Mouse (Mus musculus): Measurements from ENCODE around the gene V1rd19.
"Not testable (repeated sequence)": the region's sequence is repeated elsewhere in the genome, so short reads cannot be mapped to it uniquely, and the experiment has no call there.

The V1rd19 gene

DNA sequence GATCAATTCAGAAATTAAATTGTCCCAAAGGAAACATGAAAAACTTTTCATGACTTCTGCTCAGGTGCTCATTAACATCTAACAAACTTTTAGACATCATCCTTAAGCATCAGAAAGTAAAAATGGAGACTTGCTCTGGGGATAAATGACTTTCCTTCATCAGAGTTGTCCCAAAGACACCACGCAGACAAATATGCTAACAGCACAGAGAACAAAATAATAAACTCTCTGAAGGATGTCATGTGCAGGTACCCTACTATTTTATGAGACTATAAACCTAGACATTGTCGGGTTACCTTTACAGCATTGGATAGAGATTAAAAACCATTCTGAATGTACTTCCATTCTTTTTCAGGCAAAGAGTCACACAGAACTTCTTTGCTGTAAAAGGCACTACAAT is at the start of gene V1rd19:
TSS of gene V1rd19 (plus strand) at position 301 of the 400 bp plus-strand sequence.
- DNase-seq (ENCODE audit: low spot score in 2 of 2), result no peak

DNA sequence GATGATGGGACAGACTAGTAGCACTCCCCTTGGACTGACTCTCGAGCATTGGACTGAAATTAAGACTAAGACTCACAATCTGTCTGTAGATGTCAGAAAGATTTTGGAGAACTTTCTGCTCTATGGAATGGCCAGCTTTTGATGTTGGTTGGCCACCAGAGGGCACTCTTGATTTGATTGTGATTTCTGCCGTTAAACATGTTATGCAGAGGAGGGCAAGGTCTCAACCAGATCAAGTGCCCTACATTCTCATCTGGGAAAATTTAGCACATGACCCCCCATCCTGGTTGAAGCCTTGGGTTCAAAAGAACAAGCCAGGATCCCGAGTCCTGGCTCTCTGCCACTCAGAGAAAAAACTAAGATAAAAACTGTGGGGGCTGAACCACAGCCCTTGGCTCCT is 33.4 kb upstream of the V1rd19 start:
- DNase-seq (ENCODE audit: low spot score in 2 of 2), result peak in 1 of 2 experiments; percentile 4

DNA sequence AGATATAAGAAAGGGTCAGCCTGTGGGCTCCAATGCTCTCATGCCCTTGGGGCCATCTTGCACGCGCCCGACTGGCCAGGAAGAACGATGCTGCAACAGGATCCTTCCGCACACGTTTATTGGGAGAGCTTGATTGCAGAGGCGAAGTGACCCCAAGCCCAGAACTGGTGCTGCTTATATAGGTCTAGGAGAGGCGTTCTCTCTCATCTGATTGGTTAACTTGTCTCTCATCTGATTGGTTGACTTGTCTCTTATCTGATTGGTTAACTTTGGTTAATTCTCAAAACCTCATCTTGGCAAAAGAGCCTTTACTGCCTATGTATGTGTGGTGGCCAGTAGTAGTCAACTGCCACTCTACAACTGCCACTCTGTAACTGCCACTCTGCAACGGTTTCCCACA is 27.2 kb upstream of the V1rd19 start, which contains the start of gene Vmn1r181:
TSS of gene Vmn1r181 (plus strand) at position 301 of the 400 bp plus-strand sequence.
- not testable (repeated sequence) for DNase-seq (ENCODE audit: low spot score in 2 of 2)

DNA sequence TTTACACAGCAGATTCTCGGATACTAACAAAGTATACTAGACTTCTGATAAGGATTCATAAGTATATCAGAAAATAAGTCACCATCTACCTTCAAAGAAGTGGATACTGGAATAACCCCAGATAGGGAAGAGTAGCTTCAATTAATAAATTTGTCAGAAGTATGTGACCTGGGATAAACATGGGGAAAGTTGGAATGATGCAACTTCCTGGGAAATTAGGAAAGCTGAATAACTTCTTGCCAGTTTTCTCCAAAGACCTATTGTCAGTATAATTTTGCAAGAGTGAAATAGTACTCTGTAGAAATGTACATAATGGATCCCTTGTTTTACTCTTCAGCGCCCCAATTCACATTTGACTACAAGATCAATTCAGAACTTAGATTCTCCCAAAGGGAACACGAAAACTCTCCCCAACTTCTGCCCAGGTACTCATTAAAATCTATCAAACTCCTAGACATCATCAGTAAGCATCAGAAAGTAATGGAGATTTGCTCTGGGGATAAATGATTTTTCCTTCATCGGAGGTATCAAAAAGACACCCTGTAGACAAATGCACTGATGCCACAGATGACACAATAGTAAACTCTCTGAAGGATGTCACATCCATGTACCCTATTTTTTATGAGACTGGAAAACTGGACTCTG is 51.3 kb downstream of the V1rd19 start, which contains the start of gene Vmn1r183:
TSS of gene Vmn1r183 (plus strand) at position 595 of the 645 bp plus-strand sequence.
- DNase-seq (ENCODE audit: low spot score in 2 of 2), result no peak

Measured in natural killer cell, adult 2 months (primary cell).